Mouse (Mus musculus) hindbrain, embryonic 12.5 days (tissue): ENCODE results near the gene H1foo. TPM values are rescaled to one million over a fixed set of nuclear protein-coding genes. Genes with fewer than 3 reads are reported as not detected.

Source experiments
- ATAC-seq: fragments of 200-750 bp; cut with Nextera tagmentation; 2 replicates; pipeline ENCODE4 v1.8.0; 2017; ENCODE audit warnings: moderate TSS enrichment; ENCODE audit not compliant: low FRiP score
- H3K27ac ChIP-seq: fragments of 300-500 bp; sonication (generic); 2 replicates; pipeline ENCODE4 v1.5.1; 2016; ENCODE audit warnings: mild to moderate bottlenecking
- H3K27me3 ChIP-seq: fragments of 300-500 bp; sonication (generic); 2 replicates; pipeline ENCODE4 v1.6.1; 2016; ENCODE audit warnings: mild to moderate bottlenecking
- H3K36me3 ChIP-seq: fragments of 300-500 bp; sonication (generic); 2 replicates; pipeline ENCODE4 v1.6.1; 2016; ENCODE audit warnings: mild to moderate bottlenecking
- H3K4me1 ChIP-seq: fragments of 300-500 bp; sonication (generic); 2 replicates; pipeline ENCODE4 v1.6.1; 2016
- H3K4me2 ChIP-seq: fragments of 300-500 bp; sonication (generic); replicated peaks from 2 replicates; pipeline ENCODE4 v1.6.1; 2016; ENCODE audit warnings: mild to moderate bottlenecking
- H3K4me3 ChIP-seq: fragments of 300-500 bp; sonication (generic); 2 replicates; pipeline ENCODE4 v1.5.1; 2016; ENCODE audit warnings: mild to moderate bottlenecking
- H3K9ac ChIP-seq: fragments of 300-500 bp; sonication (generic); 2 replicates; pipeline ENCODE4 v1.6.1; 2016; ENCODE audit warnings: mild to moderate bottlenecking, moderate library complexity
- H3K9me3 ChIP-seq: fragments of 300-500 bp; sonication (generic); replicated peaks from 2 replicates; pipeline ENCODE4 v1.6.1; 2016; ENCODE audit warnings: mild to moderate bottlenecking
- WGBS: fragments of 180-500 bp; shearing (Covaris S2); methylation state at CpG from one replicate; pipeline ENCODE4 v1.1.7; 2016; 5-methylcytosine and 5-hydroxymethylcytosine counted together
- polyA plus RNA-seq: library from polyadenylated mRNA; unstranded; fragments of >200 nt; fragmentation: Nextera tagmentation; extraction: Ambion mirVana; gene quantifications from 2 replicates; pipeline ENCODE4 v1.2.1, GENCODE M21; 2016

Gene H1foo
- polyA plus RNA-seq, 1 experiment from 2014 or later: not detected

GRCm38 (mm10) chr6:115978596-115978995, 33.9 kb downstream of the H1foo start:
- ATAC-seq: no peak
- 62% methylated on average over 8 of the region's 8 CpGs for WGBS
- Histone ChIP-seq H3K4me3 (no peak overlapping the region), H3K27me3 (no peaks in the 10 kb centered on the region), H3K36me3 (no peaks in the 10 kb centered on the region), H3K9ac (no peak overlapping the region), H3K9me3 (no peaks in the 10 kb centered on the region), H3K4me2 (no peak overlapping the region), H3K4me1 (peaks cover 18% of the 10 kb centered on the region), H3K27ac (no peak overlapping the region)

GRCm38 (mm10) chr6:115982889-115983288, 38.2 kb downstream of the H1foo start:
- 64% methylated on average over 7 of the region's 7 CpGs for WGBS
- H3K4me1 ChIP-seq: peaks cover 42% of the 10 kb centered on the region
- 0 out of 2 replicates have a peak, but pooled peaks cover 2% of the 10 kb centered on the region for H3K27me3 ChIP-seq
- H3K4me2 ChIP-seq: no peak overlapping the region
- H3K27ac ChIP-seq: no peak overlapping the region
- no peaks in the 10 kb centered on the region for H3K9me3 ChIP-seq
- no peak overlapping the region for H3K9ac ChIP-seq
- no peaks in the 10 kb centered on the region for H3K36me3 ChIP-seq
- no peak for ATAC-seq
- no peak overlapping the region for H3K4me3 ChIP-seq

- no peak overlapping the region for H3K27ac ChIP-seq
- 63% methylated on average over 12 of the region's 12 CpGs for WGBS
- 0 out of 2 replicates have a peak, but pooled peaks cover 2% of the 10 kb centered on the region for H3K27me3 ChIP-seq
- H3K4me1 ChIP-seq: peaks cover 42% of the 10 kb centered on the region
- H3K4me2 ChIP-seq: no peak overlapping the region
- H3K36me3 ChIP-seq: no peaks in the 10 kb centered on the region
- H3K9me3 ChIP-seq: no peaks in the 10 kb centered on the region
- ATAC-seq: no peak
- H3K4me3 ChIP-seq: no peak overlapping the region
- no peak overlapping the region for H3K9ac ChIP-seq
Observed at GRCm38 (mm10) chr6:115983306-115984038, 38.7 kb downstream of the H1foo start.

- H3K27me3 ChIP-seq: peaks cover 11% of the 10 kb centered on the region; the same call in 1 of the 2 replicates
- H3K4me1 ChIP-seq: peaks cover 47% of the 10 kb centered on the region
- no peaks in the 10 kb centered on the region for H3K9me3 ChIP-seq
- H3K4me3 ChIP-seq: no peak overlapping the region
- 68% methylated on average over 7 of the region's 7 CpGs for WGBS
- no peak for ATAC-seq
- no peak overlapping the region for H3K27ac ChIP-seq
- no peak overlapping the region for H3K9ac ChIP-seq
- H3K36me3 ChIP-seq: no peaks in the 10 kb centered on the region
- no peak overlapping the region for H3K4me2 ChIP-seq
Observed at GRCm38 (mm10) chr6:115984580-115984979, 39.8 kb downstream of the H1foo start.

GRCm38 (mm10) chr6:115985622-115986021, 40.9 kb downstream of the H1foo start:
- no peak overlapping the region for H3K4me2 ChIP-seq
- H3K9ac ChIP-seq: no peak overlapping the region
- no peak overlapping the region for H3K4me3 ChIP-seq
- peaks cover 14% of the 10 kb centered on the region for H3K27me3 ChIP-seq
- H3K27ac ChIP-seq: no peak overlapping the region
- no peak for ATAC-seq
- WGBS: 50% methylated on average over 9 of the region's 9 CpGs
- no peaks in the 10 kb centered on the region for H3K36me3 ChIP-seq
- no peaks in the 10 kb centered on the region for H3K9me3 ChIP-seq
- H3K4me1 ChIP-seq: peaks cover 39% of the 10 kb centered on the region

- Histone ChIP-seq H3K4me3 (no peak overlapping the region), H3K9me3 (no peaks in the 10 kb centered on the region), H3K4me2 (no peak overlapping the region; the same call in 1 of the 2 replicates), H3K4me1 (peaks cover 45% of the 10 kb centered on the region), H3K9ac (0 out of 2 replicates have a peak overlapping the region, but pooled peaks have one; percentile 25), H3K27ac (peak overlapping the region; percentile 41), H3K36me3 (no peaks in the 10 kb centered on the region), H3K27me3 (peaks cover 24% of the 10 kb centered on the region)
- ATAC-seq: no peak
- 39% methylated on average over 11 of the region's 12 CpGs for WGBS
Observed at GRCm38 (mm10) chr6:115986472-115987095, 41.8 kb downstream of the H1foo start.

GRCm38 (mm10) chr6:115987096-115987747, 42.5 kb downstream of the H1foo start:
- 0 out of 2 replicates have a peak overlapping the region, but pooled peaks have one; percentile 25 for H3K9ac ChIP-seq
- H3K4me3 ChIP-seq: no peak overlapping the region
- H3K4me1 ChIP-seq: peaks cover 51% of the 10 kb centered on the region
- H3K27ac ChIP-seq: 0 out of 2 replicates have a peak overlapping the region, but pooled peaks have one; percentile 41
- no peak for ATAC-seq
- H3K9me3 ChIP-seq: no peaks in the 10 kb centered on the region
- H3K27me3 ChIP-seq: peaks cover 30% of the 10 kb centered on the region
- H3K4me2 ChIP-seq: no peak overlapping the region
- 55% methylated on average over 9 of the region's 9 CpGs for WGBS
- no peaks in the 10 kb centered on the region for H3K36me3 ChIP-seq

- WGBS: 74% methylated on average over 5 of the region's 5 CpGs
- Histone ChIP-seq H3K36me3 (no peaks in the 10 kb centered on the region), H3K9me3 (no peaks in the 10 kb centered on the region), H3K4me3 (no peak overlapping the region), H3K4me1 (peaks cover 58% of the 10 kb centered on the region), H3K9ac (no peak overlapping the region), H3K4me2 (no peak overlapping the region), H3K27me3 (peaks cover 48% of the 10 kb centered on the region), H3K27ac (no peak overlapping the region)
- ATAC-seq: no peak
Observed at GRCm38 (mm10) chr6:115989032-115989431, 44.3 kb downstream of the H1foo start.

GRCm38 (mm10) chr6:115989607-115990006, 44.9 kb downstream of the H1foo start:
- Histone ChIP-seq H3K27me3 (peaks cover 53% of the 10 kb centered on the region), H3K9ac (no peak overlapping the region), H3K36me3 (no peaks in the 10 kb centered on the region), H3K4me2 (no peak overlapping the region), H3K4me3 (no peak overlapping the region), H3K4me1 (peaks cover 63% of the 10 kb centered on the region), H3K9me3 (no peaks in the 10 kb centered on the region), H3K27ac (no peak overlapping the region)
- 61% methylated on average over 4 of the region's 4 CpGs for WGBS
- no peak for ATAC-seq

- H3K9me3 ChIP-seq: no peaks in the 10 kb centered on the region
- no peaks in the 10 kb centered on the region for H3K36me3 ChIP-seq
- H3K4me2 ChIP-seq: 0 out of 2 replicates have a peak overlapping the region, but pooled peaks have one; percentile 21
- WGBS: 82% methylated on average over 3 of the region's 3 CpGs
- no peak for ATAC-seq
- H3K27ac ChIP-seq: no peak overlapping the region
- H3K27me3 ChIP-seq: peaks cover 56% of the 10 kb centered on the region
- H3K4me3 ChIP-seq: no peak overlapping the region
- H3K4me1 ChIP-seq: peaks cover 59% of the 10 kb centered on the region
- no peak overlapping the region for H3K9ac ChIP-seq
Observed at GRCm38 (mm10) chr6:115990056-115990455, 45.3 kb downstream of the H1foo start.

GRCm38 (mm10) chr6:115990479-115990878, 45.7 kb downstream of the H1foo start:
- H3K9ac ChIP-seq: no peak overlapping the region

More at GRCm38 (mm10) chr6:115990479-115990878, 45.7 kb downstream of the H1foo start:
- no peak for ATAC-seq
- Histone ChIP-seq H3K4me1 (peaks cover 54% of the 10 kb centered on the region), H3K27me3 (peaks cover 60% of the 10 kb centered on the region), H3K4me2 (peak overlapping the region; percentile 21; the same call in 1 of the 2 replicates), H3K36me3 (no peaks in the 10 kb centered on the region), H3K4me3 (no peak overlapping the region), H3K27ac (no peak overlapping the region), H3K9me3 (no peaks in the 10 kb centered on the region)
- 88% methylated on average over 9 of the region's 9 CpGs for WGBS
